Mouse (Mus musculus): ENCODE data around the gene Habp2. TPM values are rescaled to one million over a fixed set of nuclear protein-coding genes. Genes with fewer than 3 reads are reported as not detected.
"Not testable (repeated sequence)": the region's sequence is repeated elsewhere in the genome, so short reads cannot be mapped to it uniquely, and the experiment has no call there.

Habp2 gene
- polyA plus RNA-seq, 1 experiment from 2014 or later, result 0.35 TPM

DNA sequence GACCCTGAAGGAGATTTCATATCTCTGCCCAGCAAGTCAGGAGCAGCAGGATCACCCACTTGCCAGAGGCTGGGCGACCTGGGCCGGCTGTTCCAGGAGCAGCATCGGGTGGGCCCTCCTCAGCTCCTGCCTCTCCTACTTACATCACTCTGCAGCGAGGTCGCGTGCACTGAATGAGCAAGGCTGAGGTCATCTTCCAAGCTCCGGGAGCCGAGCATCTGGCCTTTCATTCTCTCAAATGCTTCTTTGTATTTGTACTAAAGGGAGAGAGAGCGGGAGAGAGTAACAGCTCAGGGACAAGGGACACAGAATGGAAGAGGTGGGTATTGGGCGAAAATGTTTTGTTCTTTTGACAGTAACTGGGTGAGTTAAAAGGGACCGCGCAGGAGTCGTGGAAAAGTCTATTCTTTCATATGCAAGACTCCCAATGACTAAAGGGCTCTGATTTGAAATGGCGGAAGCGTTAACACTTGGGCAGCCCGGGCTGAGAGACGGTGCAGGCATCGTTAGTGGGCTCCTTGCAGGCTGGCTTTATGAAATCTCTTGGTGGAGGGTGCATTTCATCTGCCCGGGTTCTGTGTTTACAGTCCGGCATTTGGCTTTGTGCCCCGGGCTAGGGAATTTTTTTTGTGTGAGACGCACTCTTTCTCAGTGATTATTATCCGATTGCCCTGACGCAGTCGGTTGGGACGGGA is 57.1 kb downstream of the Habp2 start:
- 0 out of 2 replicates have a peak, but pooled peaks cover 3% of the 10 kb centered on the region for H3K27me3 ChIP-seq
- no peaks in the 10 kb centered on the region for H3K36me3 ChIP-seq
- no peak overlapping the region for H3K4me2 ChIP-seq
- no peak for ATAC-seq (ENCODE audit: insufficient number of reproducible peaks, low FRiP score, low TSS enrichment, low read depth)
- H3K9ac ChIP-seq, result no peak overlapping the region
- WGBS, result 57% methylated on average over 26 of the region's 26 CpGs
- no peak overlapping the region for H3K27ac ChIP-seq
- H3K9me3 ChIP-seq, result no peaks in the 10 kb centered on the region
- H3K4me1 ChIP-seq, result peaks cover 14% of the 10 kb centered on the region
- no peak overlapping the region for H3K4me3 ChIP-seq

DNA sequence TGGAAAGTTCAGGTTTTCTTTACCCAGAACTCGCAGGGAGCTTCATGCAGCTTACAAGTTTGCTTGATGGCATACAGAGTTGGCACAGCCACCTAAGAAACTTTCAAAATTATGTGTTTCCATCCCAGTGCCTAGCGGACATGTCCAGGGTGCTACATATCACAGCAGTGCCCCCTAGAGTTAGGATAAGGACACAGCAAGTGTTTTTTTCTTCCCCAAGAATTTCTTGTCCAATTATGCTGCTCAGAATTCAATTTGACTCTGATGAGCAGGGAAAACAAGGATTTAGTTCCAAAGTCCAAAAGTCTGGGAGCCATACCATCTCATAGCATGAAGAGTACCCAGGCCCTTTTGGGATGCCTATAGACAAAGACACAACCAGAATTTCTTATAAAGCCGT is 59.1 kb downstream of the Habp2 start:
- 70% methylated on average over 3 of the region's 3 CpGs for WGBS
- no peak overlapping the region for H3K27ac ChIP-seq
- H3K36me3 ChIP-seq, result no peaks in the 10 kb centered on the region
- no peak overlapping the region for H3K4me3 ChIP-seq
- no peak for ATAC-seq (ENCODE audit: insufficient number of reproducible peaks, low FRiP score, low TSS enrichment, low read depth)
- no peaks in the 10 kb centered on the region for H3K9me3 ChIP-seq
- H3K4me2 ChIP-seq, result no peak overlapping the region
- peaks cover 18% of the 10 kb centered on the region for H3K4me1 ChIP-seq
- H3K9ac ChIP-seq, result no peak overlapping the region
- H3K27me3 ChIP-seq, result 0 out of 2 replicates have a peak, but pooled peaks cover 3% of the 10 kb centered on the region

DNA sequence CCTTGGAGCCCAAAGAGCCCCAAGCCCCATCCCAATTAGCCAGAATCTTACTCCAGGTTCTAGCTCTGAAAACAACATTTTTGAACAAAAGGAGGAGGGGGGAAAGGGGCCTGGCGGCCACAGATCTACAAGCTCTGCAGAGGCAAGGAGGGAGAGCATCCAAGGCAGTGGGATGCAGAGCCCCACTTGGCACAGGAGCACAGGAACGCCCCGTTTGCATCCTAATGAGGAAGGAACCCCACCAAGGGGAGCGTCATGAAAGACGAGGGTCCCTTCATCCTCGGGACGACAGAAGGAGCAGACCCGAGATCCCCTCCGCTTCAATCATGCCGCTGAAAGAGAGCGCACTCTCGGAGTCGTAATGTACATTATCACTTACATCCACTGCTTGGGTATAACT is 59.8 kb downstream of the Habp2 start:
- Histone ChIP-seq H3K4me3 (no peak overlapping the region), H3K27me3 (no peaks in the 10 kb centered on the region), H3K4me2 (no peak overlapping the region), H3K4me1 (peaks cover 14% of the 10 kb centered on the region), H3K9ac (no peak overlapping the region), H3K27ac (no peak overlapping the region), H3K9me3 (no peaks in the 10 kb centered on the region), H3K36me3 (no peaks in the 10 kb centered on the region)
- ATAC-seq (ENCODE audit: insufficient number of reproducible peaks, low FRiP score, low TSS enrichment, low read depth), result no peak
- WGBS, result 40% methylated on average over 13 of the region's 13 CpGs

DNA sequence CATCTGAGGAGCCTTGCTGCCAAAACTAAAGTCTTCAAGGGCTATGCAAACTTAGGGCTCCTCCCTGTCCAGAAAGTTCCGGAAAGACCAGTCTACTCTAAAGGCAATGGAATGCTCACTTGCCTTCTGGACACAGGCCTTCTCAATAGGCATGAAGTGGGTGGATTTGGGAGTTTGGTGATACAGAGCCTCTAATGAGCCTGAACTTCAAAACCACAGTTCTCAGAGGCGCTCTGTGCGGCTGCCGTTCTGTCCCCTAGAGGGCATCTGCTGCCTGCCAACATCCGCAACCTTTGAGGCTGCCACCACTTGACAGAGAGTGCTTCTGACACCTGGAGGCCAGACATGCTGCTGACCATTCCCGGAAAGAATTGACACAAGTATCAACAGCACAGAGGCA is 62.4 kb downstream of the Habp2 start:
- WGBS, result 33% methylated on average over 6 of the region's 6 CpGs
- H3K9ac ChIP-seq, result no peak overlapping the region
- H3K27me3 ChIP-seq, result no peaks in the 10 kb centered on the region
- no peak overlapping the region for H3K4me3 ChIP-seq
- no peaks in the 10 kb centered on the region for H3K36me3 ChIP-seq
- ATAC-seq (ENCODE audit: insufficient number of reproducible peaks, low FRiP score, low TSS enrichment, low read depth), result no peak
- H3K27ac ChIP-seq, result no peak overlapping the region
- no peaks in the 10 kb centered on the region for H3K9me3 ChIP-seq
- no peak overlapping the region for H3K4me2 ChIP-seq
- H3K4me1 ChIP-seq, result peaks cover 4% of the 10 kb centered on the region; the same call in 1 of the 2 replicates

DNA sequence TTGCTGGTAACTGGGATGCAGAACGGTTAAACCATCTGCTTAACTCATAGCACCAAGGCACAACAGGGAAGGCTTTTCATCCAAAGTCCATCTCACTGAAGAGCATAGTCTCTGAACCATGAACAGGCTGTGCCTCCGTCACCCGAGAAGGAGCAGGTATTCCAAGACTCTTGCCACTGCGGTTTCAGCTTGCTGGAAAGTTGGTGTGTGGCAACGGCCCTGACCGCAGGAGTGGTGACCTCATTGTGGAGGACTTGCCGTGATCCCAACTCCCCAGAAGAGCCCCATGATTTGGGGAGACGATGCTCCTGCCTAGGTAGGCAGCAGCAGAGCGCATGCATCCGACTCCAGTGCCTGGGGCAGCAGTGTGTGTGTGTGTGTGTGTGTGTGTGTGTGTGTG is 66.8 kb downstream of the Habp2 start:
- H3K4me1 ChIP-seq, result peaks cover 7% of the 10 kb centered on the region; the same call in 1 of the 2 replicates
- no peaks in the 10 kb centered on the region for H3K9me3 ChIP-seq
- H3K4me2 ChIP-seq, result no peak overlapping the region
- ATAC-seq (ENCODE audit: insufficient number of reproducible peaks, low FRiP score, low TSS enrichment, low read depth), result no peak
- 72% methylated on average over 10 of the region's 10 CpGs for WGBS
- no peaks in the 10 kb centered on the region for H3K27me3 ChIP-seq
- no peak overlapping the region for H3K9ac ChIP-seq
- no peaks in the 10 kb centered on the region for H3K36me3 ChIP-seq
- no peak overlapping the region for H3K27ac ChIP-seq
- no peak overlapping the region for H3K4me3 ChIP-seq

DNA sequence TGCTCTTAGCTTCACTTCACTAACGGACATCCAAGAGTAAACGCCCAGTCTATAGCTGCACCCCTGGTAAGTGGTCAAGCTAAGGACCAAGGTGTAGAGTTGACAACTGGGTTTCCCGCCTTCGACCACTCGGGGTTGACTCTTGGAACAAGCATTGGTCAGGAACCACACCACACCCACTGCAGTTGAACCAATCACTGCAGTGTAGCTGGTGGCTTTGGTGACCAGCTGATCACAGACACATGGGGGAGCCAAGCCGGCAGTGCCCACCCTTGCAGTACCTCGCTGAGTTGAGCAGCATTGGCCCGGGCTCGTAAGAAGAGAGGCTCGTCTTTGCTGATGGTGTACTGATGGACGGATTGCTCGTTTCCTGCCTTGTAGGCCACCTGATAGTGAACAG is 68.3 kb downstream of the Habp2 start:
- H3K27me3 ChIP-seq, result no peaks in the 10 kb centered on the region
- H3K9me3 ChIP-seq, result no peaks in the 10 kb centered on the region
- no peak overlapping the region for H3K4me2 ChIP-seq
- no peak overlapping the region for H3K9ac ChIP-seq
- ATAC-seq (ENCODE audit: insufficient number of reproducible peaks, low FRiP score, low TSS enrichment, low read depth), result no peak
- WGBS, result 82% methylated on average over 12 of the region's 12 CpGs
- no peak overlapping the region for H3K4me3 ChIP-seq
- H3K4me1 ChIP-seq, result 0 out of 2 replicates have a peak, but pooled peaks cover 3% of the 10 kb centered on the region
- no peak overlapping the region for H3K27ac ChIP-seq
- no peaks in the 10 kb centered on the region for H3K36me3 ChIP-seq

DNA sequence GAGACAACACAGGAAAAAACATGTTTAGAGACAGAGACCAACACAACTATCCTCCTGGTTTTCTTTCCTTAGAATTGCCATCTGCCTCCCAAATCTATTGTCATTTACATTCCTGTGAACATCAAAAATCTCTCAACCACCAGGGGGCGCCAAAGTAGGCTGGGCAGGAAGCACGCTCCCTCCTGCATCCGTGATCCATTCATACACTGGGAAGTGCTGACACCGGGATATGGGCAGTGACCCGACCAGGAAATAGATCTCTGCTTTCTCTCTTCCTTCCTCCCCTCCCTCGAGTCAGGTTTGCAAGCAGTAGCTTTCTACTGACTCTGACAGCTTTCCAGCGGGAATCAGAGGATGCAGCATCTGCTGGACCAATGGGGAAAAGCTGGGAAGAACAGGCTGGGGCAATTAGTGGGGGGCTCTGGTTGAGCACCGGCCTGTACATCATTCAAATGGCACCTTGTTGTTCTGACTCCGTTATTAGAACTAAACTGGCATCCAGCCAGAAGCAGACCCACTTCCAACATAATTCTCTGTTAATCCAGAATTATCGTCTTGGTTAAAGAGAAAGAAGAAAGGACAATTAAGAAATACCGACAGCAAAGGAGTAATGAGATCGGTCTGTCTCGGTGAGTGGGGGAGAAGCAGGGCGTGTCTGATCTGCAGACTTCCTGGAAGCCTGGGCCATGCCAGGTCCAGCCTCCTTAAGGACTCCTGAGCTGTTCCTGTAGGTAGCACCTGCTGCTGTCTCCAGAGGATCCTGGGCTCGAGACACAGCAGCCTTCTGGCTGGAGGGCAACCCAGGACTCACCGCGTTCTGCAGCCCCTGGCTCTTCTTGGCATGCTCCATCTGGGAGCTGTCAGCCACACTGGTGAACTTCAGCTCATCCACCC is 69.8 kb downstream of the Habp2 start:
- WGBS, result 23% methylated on average over 17 of the region's 17 CpGs
- Histone ChIP-seq H3K4me1 (0 out of 2 replicates have a peak, but pooled peaks cover 3% of the 10 kb centered on the region), H3K27me3 (0 out of 2 replicates have a peak, but pooled peaks cover 3% of the 10 kb centered on the region), H3K36me3 (no peaks in the 10 kb centered on the region), H3K27ac (no peak overlapping the region), H3K4me2 (no peak overlapping the region), H3K4me3 (no peak overlapping the region), H3K9me3 (no peaks in the 10 kb centered on the region), H3K9ac (no peak overlapping the region)
- no peak for ATAC-seq (ENCODE audit: insufficient number of reproducible peaks, low FRiP score, low TSS enrichment, low read depth)

DNA sequence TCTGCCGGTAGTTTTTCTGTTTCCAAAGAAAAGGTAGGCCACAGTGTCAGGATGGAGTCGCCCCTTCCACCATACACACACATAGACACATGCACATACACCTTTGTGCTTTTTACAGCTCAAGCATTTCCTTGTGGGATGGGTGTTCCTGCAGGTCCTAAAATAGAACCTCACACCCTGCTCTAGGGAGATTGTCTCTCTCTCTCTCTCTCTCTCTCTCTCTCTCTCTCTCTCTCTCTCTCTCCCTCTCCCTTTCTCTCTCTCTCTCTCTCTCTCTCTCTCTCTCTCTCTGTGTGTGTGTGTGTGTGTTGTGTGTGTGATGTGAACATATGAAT is 70.4 kb downstream of the Habp2 start:
- 66% methylated on average over 2 of the region's 2 CpGs for WGBS
- H3K4me2 ChIP-seq; ATAC-seq (ENCODE audit: insufficient number of reproducible peaks, low FRiP score, low TSS enrichment, low read depth): not testable (repeated sequence)

DNA sequence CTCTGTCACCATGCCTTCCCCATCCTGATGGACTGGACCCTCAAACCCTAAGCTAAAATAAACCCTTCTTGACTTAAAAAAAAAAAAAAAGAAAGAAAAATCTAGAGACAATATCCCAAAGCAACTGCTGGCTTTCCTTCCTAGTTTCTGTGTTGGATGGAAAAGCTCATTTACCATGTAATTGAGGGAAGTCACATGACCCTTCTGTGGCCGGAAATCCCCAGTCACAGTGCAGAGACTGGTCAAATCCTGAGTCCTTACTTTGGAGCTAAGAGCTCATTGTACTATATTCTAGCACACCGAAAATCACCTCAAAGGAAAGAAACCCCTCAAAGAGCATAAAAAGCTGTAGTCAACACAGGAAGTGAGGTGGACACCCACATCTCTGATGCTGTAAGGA is 72.0 kb downstream of the Habp2 start:
- Histone ChIP-seq H3K27me3 (0 out of 2 replicates have a peak, but pooled peaks cover 3% of the 10 kb centered on the region), H3K36me3 (no peaks in the 10 kb centered on the region), H3K27ac (no peak overlapping the region), H3K9ac (no peak overlapping the region), H3K9me3 (no peaks in the 10 kb centered on the region), H3K4me2 (no peak overlapping the region), H3K4me3 (no peak overlapping the region), H3K4me1 (peaks cover 3% of the 10 kb centered on the region; the same call in 1 of the 2 replicates)
- 63% methylated on average over 2 of the region's 2 CpGs for WGBS
- no peak for ATAC-seq (ENCODE audit: insufficient number of reproducible peaks, low FRiP score, low TSS enrichment, low read depth)

More for the DNA sequence above, 70.4 kb downstream of the Habp2 start:
- H3K9ac ChIP-seq, H3K27me3 ChIP-seq, H3K36me3 ChIP-seq, H3K9me3 ChIP-seq, H3K27ac ChIP-seq, H3K4me1 ChIP-seq, H3K4me3 ChIP-seq: not testable (repeated sequence)

DNA sequence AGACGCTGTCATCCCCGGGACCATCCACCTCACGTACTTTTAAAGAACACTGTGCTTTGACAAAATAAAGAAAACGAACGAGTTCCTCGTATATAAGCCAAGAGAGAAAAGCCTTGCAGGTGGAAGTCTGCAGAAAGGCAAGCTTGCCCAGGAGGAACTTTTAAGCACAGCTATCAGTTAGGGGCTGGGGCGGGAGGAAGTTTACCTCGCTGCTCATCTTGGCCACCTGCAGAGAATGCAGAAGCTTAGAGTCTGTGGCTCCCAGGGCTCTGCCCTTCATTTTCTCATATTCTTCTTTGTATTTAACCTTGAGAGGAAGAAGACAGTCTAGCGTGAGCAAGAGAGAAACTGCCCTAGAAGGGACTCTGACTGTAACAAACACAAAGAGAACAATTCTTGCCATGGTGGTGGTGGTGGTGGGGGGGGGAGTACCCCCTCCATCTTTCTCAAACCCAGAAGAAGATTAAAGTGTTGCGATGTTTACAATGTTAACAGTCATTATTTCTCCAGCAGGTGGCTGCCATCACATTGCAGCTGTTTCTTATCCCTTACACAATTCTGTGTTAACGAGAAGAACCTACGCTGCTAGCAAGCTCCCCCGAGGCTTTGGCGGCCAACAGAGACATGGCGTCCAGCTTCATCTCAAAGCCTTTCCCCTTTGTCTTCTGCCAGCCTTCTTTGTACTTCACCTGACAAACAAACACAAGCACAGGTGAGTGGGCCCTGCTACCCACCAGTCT is 77.0 kb downstream of the Habp2 start:
- peaks cover 10% of the 10 kb centered on the region; the same call in 1 of the 2 replicates for H3K4me1 ChIP-seq
- H3K9ac ChIP-seq, result no peak overlapping the region
- no peak overlapping the region for H3K27ac ChIP-seq
- H3K27me3 ChIP-seq, result 0 out of 2 replicates have a peak, but pooled peaks cover 3% of the 10 kb centered on the region
- no peaks in the 10 kb centered on the region for H3K9me3 ChIP-seq
- H3K4me3 ChIP-seq, result no peak overlapping the region
- H3K36me3 ChIP-seq, result no peaks in the 10 kb centered on the region
- WGBS, result 52% methylated on average over 15 of the region's 15 CpGs
- no peak overlapping the region for H3K4me2 ChIP-seq
- no peak for ATAC-seq (ENCODE audit: insufficient number of reproducible peaks, low FRiP score, low TSS enrichment, low read depth)

DNA sequence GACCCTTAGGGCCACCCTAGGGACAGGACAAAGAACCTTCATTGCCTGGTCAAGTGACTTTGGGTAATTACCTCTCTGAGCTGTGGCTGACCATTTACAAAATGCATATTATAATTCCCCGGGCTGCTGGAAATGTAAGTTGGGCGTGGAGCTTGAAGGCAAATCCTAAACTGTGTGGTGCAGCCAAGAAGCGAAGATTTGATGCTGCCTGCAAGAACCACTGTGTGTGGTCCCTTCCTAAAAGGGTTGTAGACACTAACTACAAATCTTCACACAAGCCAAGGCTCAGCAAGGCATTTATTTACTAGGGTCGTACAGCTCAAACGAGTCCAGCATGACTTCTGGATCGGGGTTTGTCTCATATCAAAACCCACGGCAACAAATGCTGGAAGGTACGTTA is 77.6 kb downstream of the Habp2 start:
- Histone ChIP-seq H3K36me3 (no peaks in the 10 kb centered on the region), H3K27me3 (0 out of 2 replicates have a peak, but pooled peaks cover 3% of the 10 kb centered on the region), H3K4me2 (no peak overlapping the region), H3K27ac (no peak overlapping the region), H3K4me1 (peaks cover 10% of the 10 kb centered on the region; the same call in 1 of the 2 replicates), H3K9ac (no peak overlapping the region), H3K4me3 (no peak overlapping the region), H3K9me3 (no peaks in the 10 kb centered on the region)
- ATAC-seq (ENCODE audit: insufficient number of reproducible peaks, low FRiP score, low TSS enrichment, low read depth), result no peak
- 47% methylated on average over 8 of the region's 8 CpGs for WGBS
